ENCODE assay signal across 8 mouse cellular contexts in genomic region chr5:114100390-114101099, GRCm38 (mm10). TPM values are rescaled to one million over a fixed set of nuclear protein-coding genes. Genes with fewer than 3 reads are reported as not detected.
A peak's percentile ranks its signal among the peaks of the same experiment; 100 is the strongest.
DNase-seq lines count a peak whose midpoint lies in the region; TF ChIP-seq lines count a peak whose summit lies in the region.

No protein-coding gene starts in this region.

- DNase-seq in cerebellum, adult 9-10 months: peak; percentile 55
- no peak for DNase-seq in cerebellum, postnatal 10 days
- DNase-seq in spleen, adult 2 months (ENCODE audit: low read depth in 1 of 2, low spot score in 2 of 2): no peak
- DNase-seq in spleen, postnatal 4 days (ENCODE audit: low spot score in 2 of 2): no peak
- no peak for DNase-seq in hindbrain, embryonic 10.5 days (ENCODE audit: low spot score)
- DNase-seq in midbrain, embryonic 10.5 days (ENCODE audit: low spot score): no peak
- no peak for DNase-seq in spleen, adult 18-20 months
- DNase-seq in thymus, postnatal 0 days (ENCODE audit: low spot score): no peak

- peaks cover 4% of the 10 kb centered on the region; the same call in 1 of the 2 replicates for H3K36me3 ChIP-seq in spleen, adult 2 months (ENCODE audit: control insufficient read depth, insufficient read depth, low read length)
- H3K36me3 ChIP-seq in hindbrain, embryonic 10.5 days: peaks cover 32% of the 10 kb centered on the region
- H3K36me3 ChIP-seq in midbrain, embryonic 10.5 days: peaks cover 31% of the 10 kb centered on the region

- H3K27me3 ChIP-seq in spleen, adult 2 months (ENCODE audit: control insufficient read depth, insufficient read depth, low read length): no peaks in the 10 kb centered on the region
- no peaks in the 10 kb centered on the region for H3K27me3 ChIP-seq in hindbrain, embryonic 10.5 days (ENCODE audit: insufficient read depth, poor library complexity, severe bottlenecking)
- no peaks in the 10 kb centered on the region for H3K27me3 ChIP-seq in midbrain, embryonic 10.5 days (ENCODE audit: low read depth, poor library complexity, severe bottlenecking)

- no peak overlapping the region for H3K27ac ChIP-seq in spleen, adult 2 months (ENCODE audit: insufficient read depth, low read length)
- H3K27ac ChIP-seq in hindbrain, embryonic 10.5 days: peak overlapping the region; percentile 94
- peak overlapping the region; percentile 90 for H3K27ac ChIP-seq in midbrain, embryonic 10.5 days (replicated peaks)

- WGBS in spleen, adult 2 months: 5% methylated on average over 62 of the region's 64 CpGs
- WGBS in hindbrain, embryonic 10.5 days: 2% methylated on average over 64 of the region's 64 CpGs
- 3% methylated on average over 57 of the region's 64 CpGs for WGBS in midbrain, embryonic 10.5 days

- H3K9me3 ChIP-seq in hindbrain, embryonic 10.5 days: no peaks in the 10 kb centered on the region
- no peaks in the 10 kb centered on the region for H3K9me3 ChIP-seq in midbrain, embryonic 10.5 days (replicated peaks)

- H3K4me3 ChIP-seq in spleen, adult 2 months (ENCODE audit: extremely low read depth, insufficient read depth, insufficient read length): peak overlapping the region; percentile 59
- peak overlapping the region; percentile 95 for H3K4me3 ChIP-seq in hindbrain, embryonic 10.5 days
- H3K4me3 ChIP-seq in midbrain, embryonic 10.5 days: peak overlapping the region; percentile 98

- no peak for TF ChIP-seq POLR2A in spleen, adult 2 months (IDR thresholded peaks at IDR 0.05; ENCODE audit: low read depth, low read length)

- peaks cover 6% of the 10 kb centered on the region; the same call in 1 of the 2 replicates for H3K4me1 ChIP-seq in spleen, adult 2 months (ENCODE audit: control insufficient read depth, insufficient read depth, insufficient read length)
- peaks cover 18% of the 10 kb centered on the region for H3K4me1 ChIP-seq in hindbrain, embryonic 10.5 days (replicated peaks)
- H3K4me1 ChIP-seq in midbrain, embryonic 10.5 days: peaks cover 22% of the 10 kb centered on the region

- TF ChIP-seq CTCF in spleen, adult 2 months (IDR thresholded peaks at IDR 0.05; ENCODE audit: extremely low read depth, insufficient read depth, insufficient read length, insufficient replicate concordance): no peak

RNA-seq across cellular contexts. Expression of gene Svop, which starts 9.2 kb away (rescaled TPM):
- polyA plus RNA-seq in spleen, adult 2 months (2012; rRNA removed): not detected in 2 replicates
- polyA plus RNA-seq in hindbrain, embryonic 10.5 days (2016; fragmentation: Nextera tagmentation; extraction: Ambion mirVana): 11.3 and 30.3 TPM in 2 replicates
- polyA plus RNA-seq in midbrain, embryonic 10.5 days (2016; fragmentation: Nextera tagmentation; extraction: Ambion mirVana): 8.9 and 17.7 TPM in 2 replicates
- polyA plus RNA-seq in thymus, postnatal 0 days (2015; fragmentation: Nextera tagmentation; extraction: Ambion mirVana): not detected in 2 replicates

RNA-seq across cellular contexts. Expression of gene Alkbh2, which starts 27.5 kb away (rescaled TPM):
- polyA plus RNA-seq in spleen, adult 2 months (2012; rRNA removed): 9.0 and 9.8 TPM in 2 replicates
- polyA plus RNA-seq in hindbrain, embryonic 10.5 days (2016; fragmentation: Nextera tagmentation; extraction: Ambion mirVana): 13.1 and 13.4 TPM in 2 replicates
- 12.2 and 12.8 TPM in 2 replicates for polyA plus RNA-seq in midbrain, embryonic 10.5 days (2016; fragmentation: Nextera tagmentation; extraction: Ambion mirVana)
- polyA plus RNA-seq in thymus, postnatal 0 days (2015; fragmentation: Nextera tagmentation; extraction: Ambion mirVana): 8.2 and 10.1 TPM in 2 replicates

RNA-seq across cellular contexts. Expression of gene Ung, which starts 29.6 kb away (rescaled TPM):
- polyA plus RNA-seq in spleen, adult 2 months (2012; rRNA removed): 5.7 and 8.8 TPM in 2 replicates
- 41.9 and 60.8 TPM in 2 replicates for polyA plus RNA-seq in hindbrain, embryonic 10.5 days (2016; fragmentation: Nextera tagmentation; extraction: Ambion mirVana)
- 58.9 and 67.5 TPM in 2 replicates for polyA plus RNA-seq in midbrain, embryonic 10.5 days (2016; fragmentation: Nextera tagmentation; extraction: Ambion mirVana)
- polyA plus RNA-seq in thymus, postnatal 0 days (2015; fragmentation: Nextera tagmentation; extraction: Ambion mirVana): 46.4 and 51.4 TPM in 2 replicates

RNA-seq across cellular contexts. Expression of gene Usp30, which starts 35.3 kb away (rescaled TPM):
- polyA plus RNA-seq in spleen, adult 2 months (2012; rRNA removed): 13.3 and 14.0 TPM in 2 replicates
- polyA plus RNA-seq in hindbrain, embryonic 10.5 days (2016; fragmentation: Nextera tagmentation; extraction: Ambion mirVana): 12.3 and 13.2 TPM in 2 replicates
- polyA plus RNA-seq in midbrain, embryonic 10.5 days (2016; fragmentation: Nextera tagmentation; extraction: Ambion mirVana): 13.0 and 15.6 TPM in 2 replicates
- polyA plus RNA-seq in thymus, postnatal 0 days (2015; fragmentation: Nextera tagmentation; extraction: Ambion mirVana): 7.4 and 8.8 TPM in 2 replicates

RNA-seq across cellular contexts. Expression of gene Acacb, which starts 45.8 kb away (rescaled TPM):
- polyA plus RNA-seq in spleen, adult 2 months (2012; rRNA removed): 9.2 and 9.3 TPM in 2 replicates
- 1.8 TPM in 2 replicates for polyA plus RNA-seq in hindbrain, embryonic 10.5 days (2016; fragmentation: Nextera tagmentation; extraction: Ambion mirVana)
- 2.6 and 3.3 TPM in 2 replicates for polyA plus RNA-seq in midbrain, embryonic 10.5 days (2016; fragmentation: Nextera tagmentation; extraction: Ambion mirVana)
- polyA plus RNA-seq in thymus, postnatal 0 days (2015; fragmentation: Nextera tagmentation; extraction: Ambion mirVana): 0.80 and 1.1 TPM in 2 replicates
